Mouse (Mus musculus) kidney, postnatal 36 days (tissue): ENCODE measurements around the gene Ppp3cb.
A peak's percentile ranks its signal among the peaks of the same experiment; 100 is the strongest.

Experiments
- DNase-seq, 2 experiments: peaks; one replicate each; pipeline ENCODE4 v3.0.0; 2021 to 2022; ENCODE audit warnings: mixed read lengths in 2 of 2

Gene Ppp3cb

DNA sequence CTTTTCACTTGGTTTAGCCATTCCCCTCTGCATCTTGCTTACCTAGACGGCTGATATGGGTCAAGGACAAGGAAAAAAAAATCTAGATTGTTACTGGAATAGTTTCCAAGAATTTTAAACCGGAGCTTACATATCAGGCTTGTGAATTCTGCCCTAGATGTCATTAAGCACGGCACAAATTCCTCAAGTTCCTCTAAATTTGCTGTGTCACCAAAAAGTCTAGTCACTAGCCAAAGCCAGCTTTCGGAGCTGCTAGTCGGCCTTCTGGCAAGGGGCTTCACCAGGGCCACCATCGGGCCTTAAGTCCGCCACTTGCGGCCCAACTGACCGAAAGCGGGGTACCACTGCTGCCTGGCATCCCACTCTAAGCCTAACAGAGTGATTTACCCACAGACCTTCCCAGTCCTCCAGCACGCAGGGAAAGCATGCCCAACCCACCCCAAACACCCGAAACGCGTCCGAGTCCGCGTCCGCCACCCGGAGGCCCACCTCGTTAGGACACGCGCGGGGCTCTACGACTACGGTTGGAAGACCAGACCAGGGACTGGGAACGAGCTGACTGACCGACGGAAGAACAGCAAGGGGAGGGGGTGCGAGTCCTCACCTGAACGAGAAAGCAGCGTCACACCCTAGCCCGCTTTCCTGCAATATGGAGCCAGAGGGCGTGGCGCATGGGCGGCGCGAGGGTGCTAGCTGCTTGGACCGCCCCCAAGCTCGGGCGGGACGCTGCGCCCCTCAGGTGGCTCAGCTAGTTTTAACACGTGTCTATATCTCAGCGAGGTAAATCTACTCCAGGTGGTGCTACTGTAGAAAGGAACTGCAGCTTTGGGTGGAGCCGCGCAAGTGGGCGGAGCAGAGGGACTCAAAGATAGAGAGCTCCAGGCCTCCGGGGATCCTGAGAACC is 66.8 kb downstream of the Ppp3cb start, which contains the start of gene Anxa7:
Anxa7 (minus strand) TSS at position 843 of the 904 bp plus-strand sequence.
- DNase-seq, result peak; percentile 89 to 92

DNA sequence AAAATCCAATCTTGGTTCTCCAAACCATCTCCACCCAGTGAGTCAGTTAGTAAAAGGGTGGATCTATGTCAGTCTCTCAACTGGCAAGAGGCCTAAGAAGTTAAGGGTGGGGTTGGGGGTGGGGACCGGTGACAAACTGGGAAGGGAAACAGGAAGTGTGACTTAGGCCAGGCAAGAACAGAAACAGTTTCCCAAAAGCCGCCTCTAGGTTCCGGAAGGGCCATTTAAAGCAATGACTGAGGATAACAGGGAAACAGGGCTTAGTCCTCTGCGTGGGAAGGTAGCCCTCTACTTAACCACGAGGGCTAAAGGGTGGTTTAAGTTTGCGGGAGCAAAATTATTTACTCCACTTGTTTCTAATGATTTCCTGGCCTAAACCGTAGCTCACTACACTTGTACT is 67.6 kb downstream of the Ppp3cb start:
- DNase-seq, result peak; percentile 64 to 72

DNA sequence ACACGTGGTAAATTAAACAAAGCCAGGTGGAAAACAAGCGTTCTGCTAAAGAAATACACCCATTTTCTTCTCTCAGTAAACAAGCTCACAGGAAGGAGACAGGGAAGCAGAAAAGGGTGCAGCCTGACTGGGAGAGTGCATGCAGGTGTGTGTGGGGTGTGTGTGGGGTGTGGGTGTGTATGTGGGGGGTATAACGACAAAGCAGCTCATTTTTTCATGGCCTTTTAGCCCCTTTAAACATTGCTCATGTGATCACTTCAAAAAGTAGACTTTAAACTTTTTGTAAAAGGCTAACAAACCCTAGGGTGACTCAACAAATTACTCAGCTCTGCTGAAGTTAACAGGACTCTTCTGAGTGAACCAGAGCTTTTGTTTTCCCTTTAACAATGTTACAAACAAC is 68.0 kb downstream of the Ppp3cb start:
- no peak for DNase-seq

DNA sequence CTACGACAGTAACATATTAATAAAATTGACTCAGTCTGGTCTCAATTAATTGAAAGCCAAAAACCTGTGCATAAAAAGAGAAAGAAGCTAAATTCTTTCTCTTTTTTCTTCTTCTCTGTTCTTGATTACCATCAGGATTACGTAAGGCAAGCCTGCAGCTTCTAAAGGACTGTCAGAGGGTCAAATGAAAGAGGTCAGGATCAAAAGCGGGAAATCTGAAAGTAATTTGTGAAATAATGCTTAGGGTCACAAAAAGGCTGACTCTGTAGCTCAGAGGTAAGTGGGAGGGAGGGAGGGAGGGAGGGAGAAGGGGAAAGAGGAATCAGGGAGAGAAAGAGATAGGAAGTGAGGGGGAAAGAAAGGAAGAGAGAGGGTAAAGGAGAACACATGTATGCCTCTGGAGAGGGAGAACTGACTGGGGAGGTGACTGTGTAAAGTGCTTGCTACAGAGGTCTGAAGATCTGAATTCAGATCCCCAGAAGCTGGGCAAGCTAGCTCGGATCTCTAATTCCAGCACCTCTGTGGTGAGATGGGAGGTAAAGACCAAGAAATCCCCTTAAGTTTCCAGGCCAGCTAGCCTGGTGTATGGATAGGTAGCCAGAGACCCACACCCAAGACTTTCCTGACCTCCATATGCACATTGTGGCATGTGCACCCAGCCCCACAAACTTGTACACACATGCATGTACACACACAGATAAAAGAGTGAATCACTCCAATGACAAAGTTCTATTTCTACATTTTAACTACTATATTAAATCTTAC is 68.9 kb downstream of the Ppp3cb start:
- peak in 1 of 2 experiments; percentile 14 for DNase-seq

DNA sequence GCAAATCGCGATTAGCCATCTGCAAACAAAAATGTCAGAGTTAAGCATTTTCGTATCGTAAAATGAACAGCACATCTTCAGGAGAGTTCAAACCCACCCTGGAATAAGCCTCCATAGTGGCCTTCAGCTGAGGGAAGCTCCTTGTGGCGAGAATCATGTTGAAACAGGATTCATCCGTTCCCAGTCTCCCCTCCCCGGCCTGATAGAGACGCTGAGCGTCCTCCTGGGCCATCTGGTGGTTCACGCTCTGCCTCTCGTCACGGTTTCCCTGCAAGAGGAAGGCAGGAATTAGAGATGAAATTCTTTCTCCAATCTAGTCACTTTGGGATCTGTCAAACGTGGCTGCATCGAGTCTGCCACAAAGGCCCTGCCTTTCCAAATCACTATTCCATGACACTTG is 86.2 kb downstream of the Ppp3cb start:
- no peak for DNase-seq

DNA sequence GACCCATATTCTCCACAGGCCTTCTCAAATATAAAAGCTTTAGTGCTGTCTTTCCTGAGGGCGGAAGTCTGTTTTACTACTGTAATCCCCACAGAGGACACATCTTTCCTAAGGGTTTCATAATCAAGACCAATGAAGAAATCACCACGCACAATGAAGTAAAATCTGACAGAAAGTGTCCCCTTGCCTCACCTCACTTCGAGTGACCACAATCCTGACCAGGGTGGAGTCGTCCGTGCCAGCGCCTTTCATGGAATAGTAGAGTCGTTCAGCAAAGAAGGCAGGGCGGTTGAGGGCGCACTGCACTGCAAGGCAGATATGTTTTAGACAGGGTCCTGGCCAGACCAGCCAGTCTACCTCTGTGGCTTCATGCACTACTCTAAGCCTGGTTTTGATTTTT is 88.0 kb downstream of the Ppp3cb start:
- DNase-seq, result no peak

DNA sequence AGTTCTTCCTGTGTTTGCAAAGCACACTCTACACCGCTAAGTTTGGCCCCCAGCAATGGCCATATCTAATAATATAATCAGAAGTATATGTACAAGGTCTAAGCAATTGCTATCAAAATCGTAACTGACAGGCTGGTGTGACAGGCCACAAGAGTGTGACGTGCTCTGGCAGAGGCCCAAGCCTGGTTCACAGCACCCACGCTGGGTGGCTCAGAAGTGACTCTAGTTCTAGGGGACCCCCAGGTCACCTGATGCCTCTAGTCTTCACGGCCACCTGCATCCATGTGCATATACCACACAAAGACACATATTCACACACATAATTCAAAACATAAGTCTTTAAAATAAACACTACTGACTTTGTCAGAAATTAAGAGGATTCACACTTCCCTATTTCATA is 93.4 kb downstream of the Ppp3cb start:
- DNase-seq, result no peak

DNA sequence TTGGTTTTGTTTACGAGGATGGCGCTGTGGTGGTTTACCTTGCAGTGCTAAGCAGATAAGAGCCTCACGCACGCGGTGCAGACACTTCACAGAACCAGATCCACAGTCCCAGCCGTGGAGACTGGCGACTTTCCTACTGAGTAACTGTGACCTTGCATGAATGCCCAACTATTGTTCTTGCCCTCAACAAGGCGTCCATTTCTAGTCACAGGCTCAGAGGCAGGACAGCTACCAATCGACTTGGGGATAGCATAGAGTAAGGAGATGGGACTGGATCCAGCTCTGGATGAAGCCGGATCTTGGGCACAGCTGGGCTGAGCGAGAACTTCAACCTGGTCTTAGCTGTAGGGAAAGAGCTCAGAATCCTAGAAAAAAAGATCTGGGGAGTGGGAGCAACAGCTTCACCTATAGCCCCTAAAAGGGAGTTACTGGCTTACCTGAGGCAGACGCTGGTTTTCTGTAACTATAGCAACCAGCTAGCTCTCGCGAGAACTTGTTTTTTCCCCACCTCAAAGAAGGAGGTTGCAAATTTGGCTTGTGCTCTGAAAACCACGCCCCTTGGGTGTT is 94.5 kb downstream of the Ppp3cb start, which contains the start of gene Cfap70:
Cfap70 (minus strand) TSS at position 462 of the 567 bp plus-strand sequence.
- DNase-seq, result peak; percentile 88 to 90

DNA sequence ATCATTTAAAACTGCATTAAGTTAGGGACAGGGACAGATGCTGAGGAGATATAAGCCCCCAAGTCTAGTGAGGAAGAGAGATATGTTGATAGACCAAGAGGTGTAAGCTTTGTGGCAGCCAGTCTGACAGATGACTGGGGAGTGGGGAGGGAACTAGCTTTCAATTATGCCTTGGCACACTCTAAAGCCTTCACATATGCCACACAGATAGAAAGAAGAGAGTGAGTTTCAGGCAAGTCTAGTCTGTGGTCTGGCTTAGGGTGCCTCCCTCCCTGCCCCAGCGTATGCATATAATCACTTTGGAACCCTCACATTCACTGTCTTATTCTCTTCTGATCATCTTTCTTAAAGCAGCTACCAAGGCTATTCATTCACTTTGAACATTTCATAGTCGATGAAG is 95.1 kb downstream of the Ppp3cb start:
- no peak for DNase-seq
